Mouse (Mus musculus): Measurements from ENCODE around the gene Ntng1.

DNA sequence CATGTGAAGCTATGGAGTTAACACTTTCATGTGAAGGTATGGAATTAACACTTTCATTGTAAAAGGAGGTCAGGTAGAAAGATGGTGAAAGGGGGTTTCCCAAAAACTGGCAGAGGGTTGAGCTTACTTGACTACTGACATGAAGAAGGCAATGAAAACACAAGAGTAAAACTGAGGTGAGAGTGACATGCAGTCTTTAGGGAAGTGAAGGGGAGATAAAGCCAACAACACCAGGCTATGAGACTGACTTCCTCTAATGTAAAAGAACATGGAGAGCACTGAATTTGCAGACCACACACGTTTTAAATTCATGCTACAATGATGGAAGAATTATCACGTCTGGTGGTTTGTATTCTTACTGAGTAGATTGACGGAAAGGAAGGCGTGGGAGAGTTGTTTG, 168.7 kb downstream of the Ntng1 start:
- TF ChIP-seq EP300 (IDR thresholded peaks at IDR 0.05) (no peak), CTCF (IDR thresholded peaks at IDR 0.05) (no peak)
